Mouse (Mus musculus): Measurements from ENCODE around the gene Arsb.

Arsb gene

GRCm38 (mm10) chr13:93756674-93757073 is 14.8 kb upstream of the Arsb start:
- Histone ChIP-seq H3K27me3 (ENCODE audit: insufficient read depth, low read length) (peaks cover 8% of the 10 kb centered on the region; the same call in 1 of the 2 replicates), H3K4me3 (replicated peaks; ENCODE audit: low read length) (no peak overlapping the region), H3K36me3 (ENCODE audit: insufficient read depth, low read length) (no peaks in the 10 kb centered on the region), H3K4me1 (replicated peaks; ENCODE audit: low read depth, low read length) (no peaks in the 10 kb centered on the region), H3K9me3 (ENCODE audit: low read length) (no peaks in the 10 kb centered on the region)
- TF ChIP-seq CTCF (conservative IDR thresholded peaks at IDR 0.05; ENCODE audit: low read length) (no peak), NANOG (IDR thresholded peaks at IDR 0.05; ENCODE audit: borderline replicate concordance, low read length) (no peak), POU5F1 (IDR thresholded peaks at IDR 0.05; ENCODE audit: borderline replicate concordance, low read length) (no peak)

- H3K4me3 ChIP-seq (replicated peaks; ENCODE audit: low read length), result no peak overlapping the region
- H3K4me1 ChIP-seq (replicated peaks; ENCODE audit: low read depth, low read length), result no peaks in the 10 kb centered on the region
- H3K9me3 ChIP-seq (ENCODE audit: low read length), result no peaks in the 10 kb centered on the region
- H3K36me3 ChIP-seq (ENCODE audit: insufficient read depth, low read length), result no peaks in the 10 kb centered on the region
- peaks cover 10% of the 10 kb centered on the region; the same call in 1 of the 2 replicates for H3K27me3 ChIP-seq (ENCODE audit: insufficient read depth, low read length)
- no peak for TF ChIP-seq NANOG (IDR thresholded peaks at IDR 0.05; ENCODE audit: borderline replicate concordance, low read length)
- TF ChIP-seq CTCF (conservative IDR thresholded peaks at IDR 0.05; ENCODE audit: low read length), result no peak
- no peak for TF ChIP-seq POU5F1 (IDR thresholded peaks at IDR 0.05; ENCODE audit: borderline replicate concordance, low read length)
These were observed 13.9 kb upstream of the Arsb start for GRCm38 (mm10) chr13:93757514-93757913.

- Histone ChIP-seq H3K4me3 (replicated peaks; ENCODE audit: low read length) (no peak overlapping the region), H3K9me3 (ENCODE audit: low read length) (no peaks in the 10 kb centered on the region), H3K27me3 (ENCODE audit: insufficient read depth, low read length) (peaks cover 10% of the 10 kb centered on the region; the same call in 1 of the 2 replicates), H3K36me3 (ENCODE audit: insufficient read depth, low read length) (no peaks in the 10 kb centered on the region), H3K4me1 (replicated peaks; ENCODE audit: low read depth, low read length) (no peaks in the 10 kb centered on the region)
- TF ChIP-seq CTCF (conservative IDR thresholded peaks at IDR 0.05; ENCODE audit: low read length) (no peak), POU5F1 (IDR thresholded peaks at IDR 0.05; ENCODE audit: borderline replicate concordance, low read length) (no peak), NANOG (IDR thresholded peaks at IDR 0.05; ENCODE audit: borderline replicate concordance, low read length) (no peak)
These were observed 13.1 kb upstream of the Arsb start for GRCm38 (mm10) chr13:93758149-93758898.

- no peak overlapping the region for H3K4me3 ChIP-seq (replicated peaks; ENCODE audit: low read length)
- H3K36me3 ChIP-seq (ENCODE audit: insufficient read depth, low read length), result no peaks in the 10 kb centered on the region
- H3K4me1 ChIP-seq (replicated peaks; ENCODE audit: low read depth, low read length), result no peaks in the 10 kb centered on the region
- no peaks in the 10 kb centered on the region for H3K9me3 ChIP-seq (ENCODE audit: low read length)
- TF ChIP-seq POU5F1 (IDR thresholded peaks at IDR 0.05; ENCODE audit: borderline replicate concordance, low read length), result no peak
- TF ChIP-seq NANOG (IDR thresholded peaks at IDR 0.05; ENCODE audit: borderline replicate concordance, low read length), result no peak
- TF ChIP-seq CTCF (conservative IDR thresholded peaks at IDR 0.05; ENCODE audit: low read length), result no peak
- H3K27me3 ChIP-seq (ENCODE audit: insufficient read depth, low read length), result peaks cover 10% of the 10 kb centered on the region; the same call in 1 of the 2 replicates
These were observed 9.6 kb upstream of the Arsb start for GRCm38 (mm10) chr13:93761831-93762230.

GRCm38 (mm10) chr13:93762879-93763278 is 8.6 kb upstream of the Arsb start:
- Histone ChIP-seq H3K4me1 (replicated peaks; ENCODE audit: low read depth, low read length) (no peaks in the 10 kb centered on the region), H3K27me3 (ENCODE audit: insufficient read depth, low read length) (peaks cover 6% of the 10 kb centered on the region; the same call in 1 of the 2 replicates), H3K9me3 (ENCODE audit: low read length) (no peaks in the 10 kb centered on the region), H3K36me3 (ENCODE audit: insufficient read depth, low read length) (no peaks in the 10 kb centered on the region), H3K4me3 (replicated peaks; ENCODE audit: low read length) (no peak overlapping the region)
- no peak for TF ChIP-seq NANOG (IDR thresholded peaks at IDR 0.05; ENCODE audit: borderline replicate concordance, low read length)
- no peak for TF ChIP-seq CTCF (conservative IDR thresholded peaks at IDR 0.05; ENCODE audit: low read length)
- no peak for TF ChIP-seq POU5F1 (IDR thresholded peaks at IDR 0.05; ENCODE audit: borderline replicate concordance, low read length)

GRCm38 (mm10) chr13:93764321-93764973 is 7.0 kb upstream of the Arsb start:
- TF ChIP-seq NANOG (IDR thresholded peaks at IDR 0.05; ENCODE audit: borderline replicate concordance, low read length) (no peak), POU5F1 (IDR thresholded peaks at IDR 0.05; ENCODE audit: borderline replicate concordance, low read length) (no peak), CTCF (conservative IDR thresholded peaks at IDR 0.05; ENCODE audit: low read length) (no peak)
- H3K4me3 ChIP-seq (replicated peaks; ENCODE audit: low read length), result no peak overlapping the region

GRCm38 (mm10) chr13:93771031-93771587 is 321 bp upstream of the Arsb start:
- TF ChIP-seq POU5F1 (IDR thresholded peaks at IDR 0.05; ENCODE audit: borderline replicate concordance, low read length), result no peak
- no peak for TF ChIP-seq CTCF (conservative IDR thresholded peaks at IDR 0.05; ENCODE audit: low read length)
- no peak for TF ChIP-seq NANOG (IDR thresholded peaks at IDR 0.05; ENCODE audit: borderline replicate concordance, low read length)
- no peaks in the 10 kb centered on the region for H3K9me3 ChIP-seq (ENCODE audit: low read length)
- H3K4me3 ChIP-seq (replicated peaks; ENCODE audit: low read length), result peak overlapping the region; percentile 78
- H3K36me3 ChIP-seq (ENCODE audit: insufficient read depth, low read length), result no peaks in the 10 kb centered on the region
- peaks cover 35% of the 10 kb centered on the region for H3K27me3 ChIP-seq (ENCODE audit: insufficient read depth, low read length)
- H3K4me1 ChIP-seq (replicated peaks; ENCODE audit: low read depth, low read length), result peaks cover 8% of the 10 kb centered on the region

More at GRCm38 (mm10) chr13:93764321-93764973, 7.0 kb upstream of the Arsb start:
- Histone ChIP-seq H3K4me1 (replicated peaks; ENCODE audit: low read depth, low read length) (no peaks in the 10 kb centered on the region), H3K9me3 (ENCODE audit: low read length) (no peaks in the 10 kb centered on the region), H3K27me3 (ENCODE audit: insufficient read depth, low read length) (peaks cover 3% of the 10 kb centered on the region; the same call in 1 of the 2 replicates), H3K36me3 (ENCODE audit: insufficient read depth, low read length) (no peaks in the 10 kb centered on the region)

- peaks cover 8% of the 10 kb centered on the region for H3K4me1 ChIP-seq (replicated peaks; ENCODE audit: low read depth, low read length)
- H3K27me3 ChIP-seq (ENCODE audit: insufficient read depth, low read length), result peaks cover 35% of the 10 kb centered on the region
- H3K36me3 ChIP-seq (ENCODE audit: insufficient read depth, low read length), result no peaks in the 10 kb centered on the region
- H3K9me3 ChIP-seq (ENCODE audit: low read length), result no peaks in the 10 kb centered on the region
- peak overlapping the region; percentile 78 for H3K4me3 ChIP-seq (replicated peaks; ENCODE audit: low read length)
- TF ChIP-seq POU5F1 (IDR thresholded peaks at IDR 0.05; ENCODE audit: borderline replicate concordance, low read length) (no peak), CTCF (conservative IDR thresholded peaks at IDR 0.05; ENCODE audit: low read length) (no peak)
These were observed 828 bp downstream of the Arsb start for GRCm38 (mm10) chr13:93772279-93772636.
